Mouse (Mus musculus) ES-E14 (cell line): ENCODE measurements at regions not wholly inside any gene's neighbourhood (a gene's known extent, or its start where the extent isn't known, plus 50 kb on each side); places are given as distances from the start of the nearest gene placed in this dataset.

Experiments used
- CHD2 ChIP-seq: IDR thresholded peaks from 2 replicates; pipeline ENCODE4 v1.6.1; 2014; ENCODE audit warnings: mild to moderate bottlenecking, low read depth, low read length, inconsistent platforms
- HCFC1 ChIP-seq: IDR thresholded peaks from 2 replicates; pipeline ENCODE4 v1.6.1; 2012; ENCODE audit warnings: low read length, inconsistent platforms, borderline replicate concordance; ENCODE audit not compliant: insufficient read depth
- MAFK ChIP-seq: IDR thresholded peaks from 2 replicates; pipeline ENCODE4 v1.6.1; 2014; ENCODE audit warnings: mild to moderate bottlenecking, low read depth, low read length, inconsistent platforms; ENCODE audit not compliant: insufficient read depth
- ZC3H11A ChIP-seq: IDR thresholded peaks from 2 replicates; pipeline ENCODE4 v1.6.1; 2012; ENCODE audit warnings: low read depth, mild to moderate bottlenecking, inconsistent platforms, low read length, borderline replicate concordance

DNA sequence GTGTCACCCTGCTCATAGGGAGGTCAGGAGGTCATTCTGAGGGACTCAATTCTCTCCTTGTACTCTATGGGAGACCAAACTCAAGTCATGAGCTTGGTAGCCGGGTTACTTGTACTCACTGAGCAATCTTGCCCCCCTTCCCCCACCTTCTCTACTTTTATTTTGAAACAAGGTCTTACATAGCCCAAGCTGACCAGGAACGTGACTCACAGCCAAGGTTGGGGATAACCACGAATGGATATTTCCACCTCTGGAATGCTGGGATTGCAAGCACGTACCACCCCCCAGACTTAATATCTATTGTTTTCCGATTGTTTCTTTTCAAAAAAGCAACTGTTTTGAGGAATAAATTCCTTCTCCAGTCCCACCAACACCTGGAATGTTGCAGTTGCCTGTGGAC, 79.2 kb upstream of the Tbx3 start:
- no peak for TF ChIP-seq HCFC1
- TF ChIP-seq ZC3H11A, result no peak
- no peak for TF ChIP-seq CHD2
- TF ChIP-seq MAFK, result no peak
